Mouse (Mus musculus) inflammation-experienced regulatory T-cells, adult 16 weeks (primary cell): ENCODE measurements around the gene Trcg1. TPM values are rescaled to one million over a fixed set of nuclear protein-coding genes. Genes with fewer than 3 reads are reported as not detected.

Experiments used
- polyA plus RNA-seq: library from polyadenylated mRNA; unstranded; fragments of 100-300 nt; shearing (Covaris generic); gene quantifications from one replicate; pipeline ENCODE4 v1.2.1, GENCODE M21; 2017

The Trcg1 gene
- not detected for polyA plus RNA-seq

DNA sequence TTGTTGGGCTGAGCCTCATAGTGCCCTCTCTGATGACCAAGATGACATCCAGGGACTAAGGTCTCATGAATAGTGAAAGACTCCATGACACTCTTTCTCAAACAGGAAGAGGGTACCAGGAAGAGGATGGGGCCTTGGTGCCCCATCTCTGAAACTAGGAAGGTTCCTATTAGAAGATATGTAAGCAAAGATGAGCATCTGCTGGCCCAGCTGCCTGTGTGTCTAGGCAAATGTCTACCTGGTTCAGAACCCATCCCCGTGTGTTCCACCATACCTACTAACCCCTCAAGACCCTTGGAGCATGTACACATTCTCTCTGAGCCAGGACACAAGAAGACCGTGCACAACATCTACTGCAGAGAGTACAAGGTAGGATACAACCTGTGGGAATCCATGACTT, at the start of gene Trcg1:
Trcg1 (plus strand) TSS at position 301 of the 400 bp plus-strand sequence.

DNA sequence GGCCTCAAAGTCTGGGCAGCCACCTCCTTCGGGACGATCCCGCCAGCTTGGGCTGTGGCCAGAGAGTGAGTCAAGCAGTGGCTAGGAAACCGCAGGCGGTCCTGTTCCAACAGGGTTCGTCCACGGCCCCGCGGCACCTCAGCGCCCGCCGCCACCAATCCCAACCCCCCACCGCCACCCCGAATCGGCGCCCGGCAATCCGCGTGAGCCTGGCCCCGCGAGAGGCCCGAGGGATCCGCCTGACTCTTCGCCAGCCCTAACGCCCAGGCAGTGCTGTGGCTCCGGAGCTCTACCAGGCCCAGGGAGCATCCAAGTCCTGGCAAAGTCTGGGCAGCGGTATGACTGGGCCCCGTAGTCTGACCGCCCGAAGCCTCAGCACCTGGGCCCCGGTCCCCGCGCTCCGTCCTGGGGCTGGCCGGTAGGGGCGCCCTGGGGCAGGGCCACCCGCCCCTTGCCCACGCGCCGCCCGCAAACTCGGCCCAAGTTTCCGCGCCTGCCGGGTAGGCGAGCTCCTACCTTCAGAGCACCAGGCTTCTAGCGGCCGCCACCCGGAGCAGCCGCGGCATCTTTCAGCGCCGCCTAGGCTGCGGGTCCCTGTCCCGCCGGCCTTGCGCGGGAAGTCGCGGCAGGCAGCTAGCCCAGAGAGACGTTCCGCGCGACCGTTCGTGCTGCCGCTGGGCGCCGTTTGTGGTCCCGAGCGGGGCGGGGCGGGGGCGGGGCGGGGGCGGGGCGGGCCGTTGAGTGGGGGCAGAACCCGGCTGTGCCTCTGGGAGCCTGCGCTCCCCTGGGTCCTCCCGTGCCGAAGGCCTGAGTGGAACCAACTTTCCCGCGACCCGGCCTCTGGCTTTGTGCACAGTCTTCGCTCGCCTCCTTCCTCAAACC, 25.8 kb downstream of the Trcg1 start, which contains the start of gene 1700017B05Rik:
1700017B05Rik (minus strand) TSS at position 700 of the 882 bp plus-strand sequence.

Other genes starting within 250 kb of the Trcg1 start
- 3.5 TPM for gene Ptpn9, start 241.6 kb upstream of the Trcg1 start, polyA plus RNA-seq
- gene Sin3a, start 164.5 kb upstream of the Trcg1 start, polyA plus RNA-seq: 52.5 TPM
- gene Man2c1, start 105.9 kb upstream of the Trcg1 start, polyA plus RNA-seq: 81.2 TPM
- 41.2 TPM for gene Neil1, start 88.3 kb upstream of the Trcg1 start, polyA plus RNA-seq
- gene Commd4, start 78.2 kb upstream of the Trcg1 start, polyA plus RNA-seq: 318 TPM
- gene 1700017B05Rik, start 26.1 kb downstream of the Trcg1 start, polyA plus RNA-seq: 47.7 TPM
- gene Ppcdc, start 203.6 kb downstream of the Trcg1 start, polyA plus RNA-seq: 185 TPM
- gene Scamp5, start 231.5 kb downstream of the Trcg1 start, polyA plus RNA-seq: 0.73 TPM